Mouse (Mus musculus) heart, postnatal 25 days (tissue): Measurements from ENCODE around the gene Fam186b. TPM values are rescaled to one million over a fixed set of nuclear protein-coding genes. Genes with fewer than 3 reads are reported as not detected.

Source experiments
- DNase-seq: peaks from one replicate; pipeline ENCODE4 v3.0.0; 2022; ENCODE audit warnings: low spot score
- intact Hi-C: fragments of 180-260 bp; cut with DNase I; formaldehyde crosslinking; loops from one replicate; pipeline ENCODE4 v1.15.1; 2025
- total RNA-seq, 2 experiments: library from RNA; stranded (reverse); gene quantifications; 2 replicates each; pipeline ENCODE4 v1.2.3; 2021

Fam186b gene
- total RNA-seq, 2 experiments from 2014 or later: not detected

GRCm38 (mm10) chr15:99234326-99235010, 61.2 kb downstream of the Fam186b start:
- no peak for DNase-seq
- intact Hi-C loops: no loop called here

GRCm38 (mm10) chr15:99233719-99234118, 62.0 kb downstream of the Fam186b start:
- no peak for DNase-seq

GRCm38 (mm10) chr15:99231998-99232397, 63.7 kb downstream of the Fam186b start:
- intact Hi-C loops: no loop called here
- DNase-seq: no peak

More at GRCm38 (mm10) chr15:99233719-99234118, 62.0 kb downstream of the Fam186b start:
- intact Hi-C loops: no loop called here

- intact Hi-C loops: no loop called here
- no peak for DNase-seq
Observed at GRCm38 (mm10) chr15:99226090-99226489, 69.6 kb downstream of the Fam186b start.

- intact Hi-C loops: no loop called here
- DNase-seq: no peak
Observed at GRCm38 (mm10) chr15:99225081-99225810, 70.4 kb downstream of the Fam186b start.

GRCm38 (mm10) chr15:99224208-99224911, 71.3 kb downstream of the Fam186b start, which contains the start of gene Kcnh3:
Gene Kcnh3, plus strand, starts transcription at chr15:99224861.
- DNase-seq: no peak

GRCm38 (mm10) chr15:99223585-99224207, 72.0 kb downstream of the Fam186b start:
- intact Hi-C loops: no loop called here

More at GRCm38 (mm10) chr15:99224208-99224911, 71.3 kb downstream of the Fam186b start, which contains the start of gene Kcnh3:
- intact Hi-C loops: no loop called here

GRCm38 (mm10) chr15:99222794-99223584, 72.7 kb downstream of the Fam186b start:
- intact Hi-C loops: no loop called here
- no peak for DNase-seq

More at GRCm38 (mm10) chr15:99223585-99224207, 72.0 kb downstream of the Fam186b start:
- no peak for DNase-seq

- intact Hi-C loops: no loop called here
Observed at GRCm38 (mm10) chr15:99221315-99221952, 74.3 kb downstream of the Fam186b start.

More at GRCm38 (mm10) chr15:99221315-99221952, 74.3 kb downstream of the Fam186b start:
- DNase-seq: no peak

Other genes with a start within 250 kb of the Fam186b start
- gene Prph, start 240.7 kb downstream of the Fam186b start, total RNA-seq: under 1 TPM; 0.14 to 0.42 TPM
- under 1 TPM; 0.13 to 0.67 TPM for gene Troap, start 221.3 kb downstream of the Fam186b start, total RNA-seq
- not detected for gene C1ql4, start 208.1 kb downstream of the Fam186b start, total RNA-seq
- under 1 TPM; 0.16 to 0.45 TPM for gene Dnajc22, start 202.7 kb downstream of the Fam186b start, total RNA-seq
- gene Spats2, start 170.0 kb downstream of the Fam186b start, total RNA-seq: 1 to 10 TPM; 7.7 to 7.9 TPM
- gene Kcnh3, start 71.0 kb downstream of the Fam186b start, total RNA-seq: under 1 TPM; 0.06 to 0.18 TPM
- 10 to 100 TPM; 47.4 to 50.9 TPM for gene Mcrs1, start 43.9 kb downstream of the Fam186b start, total RNA-seq
- gene Prpf40b, start 801 bp downstream of the Fam186b start, total RNA-seq: 10 to 100 TPM; 20.2 to 20.7 TPM
- gene Fmnl3, start 74.6 kb upstream of the Fam186b start, total RNA-seq: 10 to 100 TPM; 20.1 to 21.1 TPM
- 100 to 1,000 TPM; 207 to 215 TPM for gene Tmbim6, start 97.0 kb upstream of the Fam186b start, total RNA-seq
- gene Nckap5l, start 161.9 kb upstream of the Fam186b start, total RNA-seq: 1 to 10 TPM; 6.4 to 7.6 TPM
- 1 to 10 TPM; 3.2 to 4.0 TPM for gene Bcdin3d, start 178.8 kb upstream of the Fam186b start, total RNA-seq
- under 1 TPM in 1 of 2 experiments, not detected in 1; 0.11 TPM for gene Faim2, start 232.3 kb upstream of the Fam186b start, total RNA-seq